Mouse (Mus musculus) ES-E14 (cell line): Measurements from ENCODE around the gene Ctnnd1.

ENCODE experiments used
- HCFC1 ChIP-seq: IDR thresholded peaks from 2 replicates; pipeline ENCODE4 v1.6.1; 2012; ENCODE audit warnings: low read length, inconsistent platforms, borderline replicate concordance; ENCODE audit not compliant: insufficient read depth
- ZC3H11A ChIP-seq: IDR thresholded peaks from 2 replicates; pipeline ENCODE4 v1.6.1; 2012; ENCODE audit warnings: low read depth, mild to moderate bottlenecking, inconsistent platforms, low read length, borderline replicate concordance

GRCm38 (mm10) chr2:84658806-84659205, 8.2 kb upstream of the Ctnnd1 start, which contains the start of gene Btbd18:
- no peak for TF ChIP-seq HCFC1
- no peak for TF ChIP-seq ZC3H11A
